In genomic region chr16:35489793-35490192, GRCm38 (mm10) we compare ENCODE assay signal across 8 mouse cellular contexts. TPM values are rescaled to one million over a fixed set of nuclear protein-coding genes. Genes with fewer than 3 reads are reported as not detected.
DNase-seq lines count a peak whose midpoint lies in the region; ATAC-seq and TF ChIP-seq lines count a peak whose summit lies in the region.

No protein-coding gene starts in this region.

- H3K9me3 ChIP-seq in heart, embryonic 11.5 days (replicated peaks; ENCODE audit: control insufficient read depth, low read length) = no peaks in the 10 kb centered on the region
- H3K9me3 ChIP-seq in intestine, embryonic 14.5 days (ENCODE audit: control insufficient read depth, low read length) = no peaks in the 10 kb centered on the region
- H3K9me3 ChIP-seq in midbrain, embryonic 14.5 days (ENCODE audit: control insufficient read depth, low read length) = no peaks in the 10 kb centered on the region

- no peak for DNase-seq in heart, adult 8-10 months (ENCODE audit: low spot score)
- no peak for DNase-seq in intestine, embryonic 14.5 days (ENCODE audit: low spot score)
- DNase-seq in midbrain, embryonic 14.5 days = no peak
- no peak for DNase-seq in right cerebral cortex, postnatal 14 days
- DNase-seq in gastrocnemius, postnatal 10 days = no peak
- no peak for DNase-seq in gastrocnemius, postnatal 25 days

- no peak for TF ChIP-seq POLR2A in cortical plate, adult 2 months (IDR thresholded peaks at IDR 0.05; ENCODE audit: extremely low read depth, insufficient read depth, low read length)

- peaks cover 22% of the 10 kb centered on the region for H3K4me1 ChIP-seq in heart, embryonic 11.5 days (ENCODE audit: control insufficient read depth, insufficient read depth, low read length)
- H3K4me1 ChIP-seq in cortical plate, adult 2 months (ENCODE audit: control insufficient read depth, insufficient read depth, low read length) = peaks cover 1% of the 10 kb centered on the region; the same call in 1 of the 2 replicates
- H3K4me1 ChIP-seq in intestine, embryonic 14.5 days (replicated peaks; ENCODE audit: control insufficient read depth, insufficient read depth, low read length) = peaks cover 15% of the 10 kb centered on the region
- H3K4me1 ChIP-seq in midbrain, embryonic 14.5 days (ENCODE audit: control insufficient read depth, insufficient read depth, low read length) = no peaks in the 10 kb centered on the region

- peak overlapping the region; percentile 91 for H3K4me2 ChIP-seq in heart, embryonic 11.5 days
- peak overlapping the region; percentile 86 for H3K4me2 ChIP-seq in intestine, embryonic 14.5 days (ENCODE audit: low read length)
- H3K4me2 ChIP-seq in midbrain, embryonic 14.5 days (ENCODE audit: low read length) = peak overlapping the region; percentile 97

- 6% methylated on average over 10 of the region's 10 CpGs for WGBS in heart, embryonic 11.5 days (ENCODE audit: insufficient replicate concordance)
- WGBS in intestine, embryonic 14.5 days = 9% methylated on average over 10 of the region's 10 CpGs
- WGBS in midbrain, embryonic 14.5 days = 14% methylated on average over 10 of the region's 10 CpGs

- no peak for TF ChIP-seq CTCF in cortical plate, adult 2 months (IDR thresholded peaks at IDR 0.05; ENCODE audit: extremely low read depth, insufficient read depth, low read length)

- no peaks in the 10 kb centered on the region for H3K36me3 ChIP-seq in heart, embryonic 11.5 days (ENCODE audit: control insufficient read depth, insufficient read depth, low read length)
- H3K36me3 ChIP-seq in intestine, embryonic 14.5 days (ENCODE audit: control insufficient read depth, insufficient read depth, low read length) = no peaks in the 10 kb centered on the region
- H3K36me3 ChIP-seq in midbrain, embryonic 14.5 days (ENCODE audit: control insufficient read depth, insufficient read depth, low read length) = no peaks in the 10 kb centered on the region

- peak overlapping the region; percentile 78 for H3K9ac ChIP-seq in heart, embryonic 11.5 days (ENCODE audit: low read depth, low read length)
- H3K9ac ChIP-seq in intestine, embryonic 14.5 days (ENCODE audit: low read length) = peak overlapping the region; percentile 62
- H3K9ac ChIP-seq in midbrain, embryonic 14.5 days (replicated peaks; ENCODE audit: low read length) = peak overlapping the region; percentile 61; the same call in 1 of the 2 replicates

- H3K27ac ChIP-seq in heart, embryonic 11.5 days (ENCODE audit: low read depth, low read length) = no peak overlapping the region
- H3K27ac ChIP-seq in cortical plate, adult 2 months (ENCODE audit: insufficient read depth, low read length) = no peak overlapping the region
- H3K27ac ChIP-seq in intestine, embryonic 14.5 days (ENCODE audit: low read depth) = no peak overlapping the region
- no peak overlapping the region for H3K27ac ChIP-seq in midbrain, embryonic 14.5 days (replicated peaks; ENCODE audit: low read depth, low read length)

- H3K27me3 ChIP-seq in heart, embryonic 11.5 days (ENCODE audit: control insufficient read depth, insufficient read depth, low read length) = no peaks in the 10 kb centered on the region
- no peaks in the 10 kb centered on the region for H3K27me3 ChIP-seq in intestine, embryonic 14.5 days (replicated peaks; ENCODE audit: control insufficient read depth, insufficient read depth, low read length)
- H3K27me3 ChIP-seq in midbrain, embryonic 14.5 days (ENCODE audit: control insufficient read depth, insufficient read depth, low read length) = no peaks in the 10 kb centered on the region

- peak overlapping the region; percentile 81 for H3K4me3 ChIP-seq in heart, embryonic 11.5 days (ENCODE audit: low read depth, low read length)
- H3K4me3 ChIP-seq in cortical plate, adult 2 months (ENCODE audit: insufficient read depth, low read length) = peak overlapping the region; percentile 70
- H3K4me3 ChIP-seq in intestine, embryonic 14.5 days (ENCODE audit: low read depth, low read length) = peak overlapping the region; percentile 74
- peak overlapping the region; percentile 68 for H3K4me3 ChIP-seq in midbrain, embryonic 14.5 days (replicated peaks; ENCODE audit: low read depth, low read length)

- no peak for ATAC-seq in heart, embryonic 11.5 days (replicated peaks; ENCODE audit: insufficient number of reproducible peaks, low FRiP score, low TSS enrichment)
- no peak; the same call in 1 of the 2 replicates for ATAC-seq in intestine, embryonic 14.5 days (replicated peaks; ENCODE audit: low FRiP score, low TSS enrichment, low read depth)
- 0 out of 2 replicates have a peak, but pooled peaks have one; percentile 3 for ATAC-seq in midbrain, embryonic 14.5 days (ENCODE audit: low FRiP score, low TSS enrichment)

RNA-seq across cellular contexts. Expression of gene Pdia5, which starts 0.9 kb away (rescaled TPM):
- polyA plus RNA-seq in heart, embryonic 11.5 days (2014; fragmentation: Nextera tagmentation; extraction: Ambion mirVana) = 12.9 and 15.0 TPM in 2 replicates
- total RNA-seq in heart, adult 8-10 months (2022) = 1 to 10 TPM; 4.9 to 6.1 (median 5.5) TPM
- polyA plus RNA-seq in cortical plate, adult 2 months (2012; rRNA removed) = 7.8 and 8.0 TPM in 2 replicates
- 18.2 and 19.7 TPM in 2 replicates for polyA plus RNA-seq in intestine, embryonic 14.5 days (2014; fragmentation: Nextera tagmentation; extraction: Ambion mirVana)
- polyA plus RNA-seq in midbrain, embryonic 14.5 days (2014; fragmentation: Nextera tagmentation; extraction: Ambion mirVana) = 6.2 and 7.6 TPM in 2 replicates
- total RNA-seq in gastrocnemius, postnatal 10 days (2021) = 10 to 100 TPM in 1 of 2 experiments, 1 to 10 TPM in 1; 7.5 to 12.4 TPM
- total RNA-seq in gastrocnemius, postnatal 25 days (2021) = 1 to 10 TPM; 3.1 to 5.0 TPM

RNA-seq across cellular contexts. Expression of gene Sema5b, which starts 51.2 kb away (rescaled TPM):
- 2.6 and 2.9 TPM in 2 replicates for polyA plus RNA-seq in heart, embryonic 11.5 days (2014; fragmentation: Nextera tagmentation; extraction: Ambion mirVana)
- 1 to 10 TPM; 1.6 to 3.1 (median 1.9) TPM for total RNA-seq in heart, adult 8-10 months (2022)
- polyA plus RNA-seq in cortical plate, adult 2 months (2012; rRNA removed) = 18.4 and 19.0 TPM in 2 replicates
- polyA plus RNA-seq in intestine, embryonic 14.5 days (2014; fragmentation: Nextera tagmentation; extraction: Ambion mirVana) = 5.1 and 7.0 TPM in 2 replicates
- 18.4 and 20.0 TPM in 2 replicates for polyA plus RNA-seq in midbrain, embryonic 14.5 days (2014; fragmentation: Nextera tagmentation; extraction: Ambion mirVana)
- total RNA-seq in gastrocnemius, postnatal 10 days (2021) = 1 to 10 TPM; 1.9 to 4.1 TPM
- under 1 TPM; 0.20 to 0.35 TPM for total RNA-seq in gastrocnemius, postnatal 25 days (2021)
